Mouse (Mus musculus): ENCODE measurements around the gene Ssu72. TPM values are rescaled to one million over a fixed set of nuclear protein-coding genes. Genes with fewer than 3 reads are reported as not detected.

Ssu72 gene
- polyA plus RNA-seq, 1 experiment from 2014 or later = 171 TPM

GRCm38 (mm10) chr4:155742684-155743083 is 38.1 kb downstream of the Ssu72 start:
- no peak overlapping the region for H3K4me3 ChIP-seq (ENCODE audit: low read depth, low read length)
- no peaks in the 10 kb centered on the region for H3K4me1 ChIP-seq (replicated peaks; ENCODE audit: control insufficient read depth, insufficient read depth, low read length)
- H3K4me2 ChIP-seq (replicated peaks; ENCODE audit: low read depth) = no peak overlapping the region
- H3K9me3 ChIP-seq (ENCODE audit: control insufficient read depth) = no peaks in the 10 kb centered on the region
- WGBS = 86% methylated on average over 5 of the region's 5 CpGs
- H3K9ac ChIP-seq (ENCODE audit: low read depth, low read length) = no peak overlapping the region
- ATAC-seq = no peak
- H3K36me3 ChIP-seq (ENCODE audit: control insufficient read depth, insufficient read depth) = peaks cover 72% of the 10 kb centered on the region
- no peak for TF ChIP-seq CTCF (IDR thresholded peaks at IDR 0.05; ENCODE audit: low read depth)
- H3K27ac ChIP-seq (ENCODE audit: low read depth, low read length) = no peak overlapping the region
- H3K27me3 ChIP-seq (replicated peaks; ENCODE audit: control insufficient read depth, insufficient read depth, low read length) = no peaks in the 10 kb centered on the region

GRCm38 (mm10) chr4:155744474-155744873 is 39.9 kb downstream of the Ssu72 start:
- H3K9ac ChIP-seq (ENCODE audit: low read depth, low read length) = no peak overlapping the region
- no peaks in the 10 kb centered on the region for H3K27me3 ChIP-seq (replicated peaks; ENCODE audit: control insufficient read depth, insufficient read depth, low read length)
- H3K36me3 ChIP-seq (ENCODE audit: control insufficient read depth, insufficient read depth) = peaks cover 87% of the 10 kb centered on the region
- H3K4me1 ChIP-seq (replicated peaks; ENCODE audit: control insufficient read depth, insufficient read depth, low read length) = no peaks in the 10 kb centered on the region
- 90% methylated on average over 8 of the region's 8 CpGs for WGBS
- no peak for ATAC-seq
- no peak for TF ChIP-seq CTCF (IDR thresholded peaks at IDR 0.05; ENCODE audit: low read depth)
- no peak overlapping the region for H3K4me3 ChIP-seq (ENCODE audit: low read depth, low read length)
- no peak overlapping the region for H3K27ac ChIP-seq (ENCODE audit: low read depth, low read length)
- H3K4me2 ChIP-seq (replicated peaks; ENCODE audit: low read depth) = no peak overlapping the region
- H3K9me3 ChIP-seq (ENCODE audit: control insufficient read depth) = no peaks in the 10 kb centered on the region

- Histone ChIP-seq H3K36me3 (ENCODE audit: control insufficient read depth, insufficient read depth) (peaks cover 89% of the 10 kb centered on the region), H3K9ac (ENCODE audit: low read depth, low read length) (no peak overlapping the region), H3K4me3 (ENCODE audit: low read depth, low read length) (no peak overlapping the region), H3K27ac (ENCODE audit: low read depth, low read length) (no peak overlapping the region), H3K9me3 (ENCODE audit: control insufficient read depth) (no peaks in the 10 kb centered on the region), H3K4me1 (replicated peaks; ENCODE audit: control insufficient read depth, insufficient read depth, low read length) (no peaks in the 10 kb centered on the region), H3K4me2 (replicated peaks; ENCODE audit: low read depth) (no peak overlapping the region), H3K27me3 (replicated peaks; ENCODE audit: control insufficient read depth, insufficient read depth, low read length) (no peaks in the 10 kb centered on the region)
- ATAC-seq = no peak
- no peak for TF ChIP-seq CTCF (IDR thresholded peaks at IDR 0.05; ENCODE audit: low read depth)
- WGBS = 90% methylated on average over 5 of the region's 5 CpGs
Measured at GRCm38 (mm10) chr4:155745136-155745535, 40.5 kb downstream of the Ssu72 start.

- Histone ChIP-seq H3K4me2 (replicated peaks; ENCODE audit: low read depth) (no peak overlapping the region), H3K9me3 (ENCODE audit: control insufficient read depth) (no peaks in the 10 kb centered on the region), H3K27ac (ENCODE audit: low read depth, low read length) (no peak overlapping the region), H3K4me3 (ENCODE audit: low read depth, low read length) (no peak overlapping the region), H3K36me3 (ENCODE audit: control insufficient read depth, insufficient read depth) (peaks cover 90% of the 10 kb centered on the region), H3K4me1 (replicated peaks; ENCODE audit: control insufficient read depth, insufficient read depth, low read length) (no peaks in the 10 kb centered on the region), H3K9ac (ENCODE audit: low read depth, low read length) (no peak overlapping the region), H3K27me3 (replicated peaks; ENCODE audit: control insufficient read depth, insufficient read depth, low read length) (no peaks in the 10 kb centered on the region)
- no peak for ATAC-seq
- TF ChIP-seq CTCF (IDR thresholded peaks at IDR 0.05; ENCODE audit: low read depth) = no peak
- WGBS = 87% methylated on average over 8 of the region's 8 CpGs
Measured at GRCm38 (mm10) chr4:155746036-155746548, 41.5 kb downstream of the Ssu72 start.

GRCm38 (mm10) chr4:155746575-155747490 is 42.2 kb downstream of the Ssu72 start:
- Histone ChIP-seq H3K36me3 (ENCODE audit: control insufficient read depth, insufficient read depth) (peaks cover 90% of the 10 kb centered on the region), H3K27me3 (replicated peaks; ENCODE audit: control insufficient read depth, insufficient read depth, low read length) (no peaks in the 10 kb centered on the region), H3K9ac (ENCODE audit: low read depth, low read length) (no peak overlapping the region), H3K4me1 (replicated peaks; ENCODE audit: control insufficient read depth, insufficient read depth, low read length) (no peaks in the 10 kb centered on the region), H3K4me3 (ENCODE audit: low read depth, low read length) (no peak overlapping the region), H3K27ac (ENCODE audit: low read depth, low read length) (no peak overlapping the region), H3K4me2 (replicated peaks; ENCODE audit: low read depth) (no peak overlapping the region), H3K9me3 (ENCODE audit: control insufficient read depth) (no peaks in the 10 kb centered on the region)
- no peak for ATAC-seq
- 90% methylated on average over 17 of the region's 17 CpGs for WGBS
- no peak for TF ChIP-seq CTCF (IDR thresholded peaks at IDR 0.05; ENCODE audit: low read depth)

GRCm38 (mm10) chr4:155757011-155757410 is 52.4 kb downstream of the Ssu72 start:
- WGBS = 94% methylated on average over 12 of the region's 12 CpGs
- no peak overlapping the region for H3K4me2 ChIP-seq (replicated peaks; ENCODE audit: low read depth)
- H3K27ac ChIP-seq (ENCODE audit: low read depth, low read length) = no peak overlapping the region
- no peak for TF ChIP-seq CTCF (IDR thresholded peaks at IDR 0.05; ENCODE audit: low read depth)
- peaks cover 53% of the 10 kb centered on the region for H3K36me3 ChIP-seq (ENCODE audit: control insufficient read depth, insufficient read depth)
- ATAC-seq = no peak
- no peaks in the 10 kb centered on the region for H3K27me3 ChIP-seq (replicated peaks; ENCODE audit: control insufficient read depth, insufficient read depth, low read length)
- H3K4me1 ChIP-seq (replicated peaks; ENCODE audit: control insufficient read depth, insufficient read depth, low read length) = no peaks in the 10 kb centered on the region
- no peaks in the 10 kb centered on the region for H3K9me3 ChIP-seq (ENCODE audit: control insufficient read depth)
- H3K9ac ChIP-seq (ENCODE audit: low read depth, low read length) = no peak overlapping the region
- H3K4me3 ChIP-seq (ENCODE audit: low read depth, low read length) = no peak overlapping the region

Data from intestine, postnatal 0 days (tissue).